16 mouse cellular contexts compared by ENCODE assay signal in the genomic region with DNA sequence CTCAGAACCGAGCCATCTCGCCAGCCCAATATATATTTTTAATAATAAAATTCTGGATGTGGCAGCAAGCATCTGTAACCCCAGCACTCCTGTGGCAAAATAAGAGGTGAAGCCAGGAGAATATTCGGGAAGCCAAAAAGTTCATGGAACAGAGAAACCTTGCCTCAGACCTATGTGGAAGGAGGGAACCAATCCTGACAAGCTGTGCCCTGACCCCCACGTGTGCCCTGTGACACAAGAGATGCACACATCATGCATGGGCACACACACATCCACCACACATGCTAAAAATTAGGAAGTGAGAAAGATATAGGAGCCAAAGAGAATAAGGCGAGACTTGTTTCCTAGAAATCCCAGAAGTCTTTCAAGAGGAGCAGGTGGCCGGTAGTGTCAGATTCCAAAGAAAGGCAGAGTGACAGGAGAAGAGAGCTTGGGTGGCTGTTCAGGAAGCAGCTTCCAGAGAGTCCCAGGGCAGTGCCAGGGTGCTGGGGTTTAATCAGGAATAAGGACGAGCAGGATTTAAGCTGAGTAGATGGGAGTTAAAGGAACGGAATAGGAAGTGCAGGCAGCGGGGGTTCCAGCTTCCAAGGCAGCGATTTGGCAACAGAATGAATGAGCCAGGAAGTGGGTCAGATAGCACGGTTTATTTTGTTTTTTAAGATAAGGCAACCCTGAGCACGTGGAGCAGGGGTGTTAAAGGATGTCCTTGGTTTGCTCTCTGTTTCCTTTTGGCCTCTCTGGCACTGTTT. TPM values are rescaled to one million over a fixed set of nuclear protein-coding genes. Genes with fewer than 3 reads are reported as not detected.
DNase-seq lines count a peak whose midpoint lies in the region; ATAC-seq and TF ChIP-seq lines count a peak whose summit lies in the region.
"Had no signal": no experiment of that assay in that cellular context is flagged by ENCODE, and none has a peak within 500 bp of the region (broad histone marks: within the 10 kb centered on the region; RNA-seq: fewer than 3 reads in every experiment).

No protein-coding gene starts in this region.

- H3K4me1 ChIP-seq in forebrain, embryonic 10.5 days, result peaks cover 38% of the 10 kb centered on the region
- H3K4me1 ChIP-seq in forebrain, embryonic 14.5 days (ENCODE audit: control insufficient read depth, insufficient read depth, low read length), result peaks cover 14% of the 10 kb centered on the region
- H3K4me1 ChIP-seq in liver, adult 2 months (ENCODE audit: control insufficient read depth, insufficient read depth, low read length), result peaks cover 3% of the 10 kb centered on the region; the same call in 1 of the 2 replicates
- H3K4me1 ChIP-seq in liver, postnatal 0 days (ENCODE audit: insufficient read depth), result no peaks in the 10 kb centered on the region; the same call in 1 of the 2 replicates
- H3K4me1 ChIP-seq in intestine, postnatal 0 days (replicated peaks; ENCODE audit: control insufficient read depth, insufficient read depth, low read length), result 0 out of 2 replicates have a peak, but pooled peaks cover 3% of the 10 kb centered on the region

- 0 out of 2 replicates have a peak overlapping the region, but pooled peaks have one; percentile 22 for H3K27ac ChIP-seq in forebrain, embryonic 10.5 days
- no peak overlapping the region for H3K27ac ChIP-seq in forebrain, embryonic 14.5 days (ENCODE audit: low read depth, low read length)
- H3K27ac ChIP-seq in liver, adult 2 months (replicated peaks; ENCODE audit: insufficient read depth, low read depth, low read length), result no peak overlapping the region
- H3K27ac ChIP-seq in liver, postnatal 0 days (ENCODE audit: low read depth), result no peak overlapping the region
- no peak overlapping the region for H3K27ac ChIP-seq in intestine, postnatal 0 days (ENCODE audit: low read depth, low read length)
- H3K27ac ChIP-seq: intestine, embryonic 15.5 days had no signal

- H3K9ac ChIP-seq in forebrain, embryonic 14.5 days (ENCODE audit: low read length), result no peak overlapping the region
- H3K9ac ChIP-seq in liver, adult 2 months (ENCODE audit: low read depth, low read length), result no peak overlapping the region
- H3K9ac ChIP-seq in liver, postnatal 0 days (replicated peaks), result no peak overlapping the region
- H3K9ac ChIP-seq in intestine, postnatal 0 days (ENCODE audit: low read depth, low read length), result no peak overlapping the region
- H3K9ac ChIP-seq: intestine, embryonic 15.5 days had no signal

- no peak overlapping the region for H3K4me2 ChIP-seq in forebrain, embryonic 14.5 days (ENCODE audit: low read length)
- no peak overlapping the region for H3K4me2 ChIP-seq in liver, postnatal 0 days (ENCODE audit: low read depth, low read length)
- H3K4me2 ChIP-seq in intestine, postnatal 0 days (replicated peaks; ENCODE audit: low read depth), result no peak overlapping the region
- H3K4me2 ChIP-seq: intestine, embryonic 15.5 days had no signal

- H3K4me3 ChIP-seq in forebrain, embryonic 10.5 days, result no peak overlapping the region
- H3K4me3 ChIP-seq in forebrain, embryonic 14.5 days (ENCODE audit: low read depth, low read length), result no peak overlapping the region
- H3K4me3 ChIP-seq in liver, adult 2 months (ENCODE audit: insufficient read depth, low read depth, low read length), result no peak overlapping the region
- no peak overlapping the region for H3K4me3 ChIP-seq in liver, postnatal 0 days (ENCODE audit: low read depth, low read length)
- H3K4me3 ChIP-seq in intestine, postnatal 0 days (ENCODE audit: low read depth, low read length), result no peak overlapping the region
- H3K4me3 ChIP-seq: intestine, embryonic 15.5 days had no signal

- no peak for TF ChIP-seq EP300 in liver, postnatal 0 days (IDR thresholded peaks at IDR 0.05; ENCODE audit: low read depth)

- H3K27me3 ChIP-seq in forebrain, embryonic 10.5 days (ENCODE audit: poor library complexity, severe bottlenecking), result no peaks in the 10 kb centered on the region
- no peaks in the 10 kb centered on the region for H3K27me3 ChIP-seq in forebrain, embryonic 14.5 days (replicated peaks; ENCODE audit: control insufficient read depth, insufficient read depth, low read length)
- H3K27me3 ChIP-seq in liver, adult 2 months (ENCODE audit: control insufficient read depth, insufficient read depth, low read length), result no peaks in the 10 kb centered on the region
- H3K27me3 ChIP-seq in liver, postnatal 0 days (ENCODE audit: insufficient read depth, low read length), result no peaks in the 10 kb centered on the region
- H3K27me3 ChIP-seq in intestine, postnatal 0 days (replicated peaks; ENCODE audit: control insufficient read depth, insufficient read depth, low read length), result no peaks in the 10 kb centered on the region
- H3K27me3 ChIP-seq: intestine, embryonic 15.5 days had no signal

- no peak for TF ChIP-seq POLR2A in liver, adult 2 months (IDR thresholded peaks at IDR 0.05; ENCODE audit: extremely low read depth, insufficient read depth, low read length)

- 54% methylated on average over 12 of the region's 12 CpGs for WGBS in forebrain, embryonic 10.5 days
- 55% methylated on average over 12 of the region's 12 CpGs for WGBS in forebrain, embryonic 14.5 days
- 38% methylated on average over 12 of the region's 12 CpGs for WGBS in liver, adult 2 months
- WGBS in liver, postnatal 0 days (ENCODE audit: insufficient replicate concordance), result 31% methylated on average over 12 of the region's 12 CpGs
- 46% methylated on average over 12 of the region's 12 CpGs for WGBS in intestine, postnatal 0 days

- H3K79me2 ChIP-seq in liver, adult 2 months (ENCODE audit: control insufficient read depth, insufficient read depth, low read length), result no peaks in the 10 kb centered on the region

- no peak for TF ChIP-seq CTCF in liver, adult 2 months (IDR thresholded peaks at IDR 0.05; ENCODE audit: low read depth, low read length)
- TF ChIP-seq CTCF in liver, postnatal 0 days (IDR thresholded peaks at IDR 0.05; ENCODE audit: low read depth), result no peak
- no peak for TF ChIP-seq CTCF in intestine, postnatal 0 days (IDR thresholded peaks at IDR 0.05; ENCODE audit: low read depth)

- no peak for ATAC-seq in forebrain, embryonic 14.5 days
- ATAC-seq in liver, postnatal 0 days, result no peak
- peak; percentile 68 for ATAC-seq in common myeloid progenitor, adult 5-6 weeks (replicated peaks; ENCODE audit: low read depth, poor library complexity, severe bottlenecking)
- ATAC-seq in intestine, postnatal 0 days, result no peak
- ATAC-seq: intestine, embryonic 15.5 days had no signal

- no peaks in the 10 kb centered on the region for H3K36me3 ChIP-seq in forebrain, embryonic 10.5 days (replicated peaks)
- H3K36me3 ChIP-seq in forebrain, embryonic 14.5 days (ENCODE audit: control insufficient read depth, insufficient read depth, low read length), result no peaks in the 10 kb centered on the region
- H3K36me3 ChIP-seq in liver, adult 2 months (ENCODE audit: control insufficient read depth, insufficient read depth, low read length), result no peaks in the 10 kb centered on the region
- no peaks in the 10 kb centered on the region for H3K36me3 ChIP-seq in liver, postnatal 0 days (replicated peaks; ENCODE audit: insufficient read depth, low read length)
- H3K36me3 ChIP-seq in intestine, postnatal 0 days (ENCODE audit: control insufficient read depth, insufficient read depth), result no peaks in the 10 kb centered on the region
- H3K36me3 ChIP-seq: G1E; intestine, embryonic 15.5 days had no signal

- DNase-seq in forebrain, embryonic 10.5 days (ENCODE audit: extremely low spot score, low spot score), result no peak
- no peak for DNase-seq in forebrain, embryonic 14.5 days (ENCODE audit: low spot score)
- peak; percentile 20 for DNase-seq in liver, adult 2 months (ENCODE audit: extremely low read depth, low read depth, low spot score)
- no peak for DNase-seq in liver, postnatal 0 days
- peak; percentile 63 to 66 for DNase-seq in heart, postnatal 10 days
- DNase-seq in retina, embryonic 14.5 days (ENCODE audit: low spot score), result no peak
- DNase-seq: cerebellum, postnatal 25 days had no signal

- intact Hi-C loops in heart, postnatal 10 days (cut with DNase I), result no loop called here

- H3K9me3 ChIP-seq in forebrain, embryonic 10.5 days, result no peaks in the 10 kb centered on the region
- no peaks in the 10 kb centered on the region for H3K9me3 ChIP-seq in forebrain, embryonic 14.5 days (replicated peaks; ENCODE audit: control insufficient read depth, low read length)
- H3K9me3 ChIP-seq in liver, postnatal 0 days (ENCODE audit: low read length), result no peaks in the 10 kb centered on the region
- H3K9me3 ChIP-seq in intestine, postnatal 0 days (ENCODE audit: control insufficient read depth), result no peaks in the 10 kb centered on the region
- H3K9me3 ChIP-seq: G1E; intestine, embryonic 15.5 days had no signal

RNA-seq across cellular contexts. Expression of gene Myh7, which starts 7.7 kb away (rescaled TPM):
- polyA plus RNA-seq in forebrain, embryonic 10.5 days (2016; fragmentation: Nextera tagmentation; extraction: Ambion mirVana), result 0.63 and 0.72 TPM in 2 replicates
- 5.4 and 6.5 TPM in 2 replicates for polyA plus RNA-seq in forebrain, embryonic 14.5 days (2014; fragmentation: Nextera tagmentation; extraction: Ambion mirVana)
- total RNA-seq in liver, adult 2 months (2014; rRNA removed), result 1.5 TPM in 1 of 2 replicates, not detected in the other
- polyA plus RNA-seq in liver, adult 2 months (2012; rRNA removed), result 0.02 TPM in 1 of 2 replicates, not detected in the other
- polyA plus RNA-seq in liver, postnatal 0 days (2015; fragmentation: Nextera tagmentation; extraction: Ambion mirVana), result 0.18 and 2.0 TPM in 2 replicates
- total RNA-seq in common myeloid progenitor, adult 5-6 weeks (2017), result not detected in 2 replicates
- total RNA-seq in heart, postnatal 10 days (2021), result 1,000 to 10,000 TPM; 1,842 to 1,858 TPM
- 3.9 and 5.6 TPM in 2 replicates for polyA plus RNA-seq in intestine, postnatal 0 days (2015; fragmentation: Nextera tagmentation; extraction: Ambion mirVana)
- total RNA-seq: megakaryocyte, adult 5-6 weeks had no signal

RNA-seq across cellular contexts. Expression of gene Ngdn, which starts 13.1 kb away (rescaled TPM):
- 102 and 104 TPM in 2 replicates for polyA plus RNA-seq in forebrain, embryonic 10.5 days (2016; fragmentation: Nextera tagmentation; extraction: Ambion mirVana)
- polyA plus RNA-seq in forebrain, embryonic 14.5 days (2014; fragmentation: Nextera tagmentation; extraction: Ambion mirVana), result 64.1 and 72.0 TPM in 2 replicates
- total RNA-seq in liver, adult 2 months (2014; rRNA removed), result 25.8 and 26.9 TPM in 2 replicates
- 6.9 and 8.1 TPM in 2 replicates for polyA plus RNA-seq in liver, adult 2 months (2012; rRNA removed)
- 30.6 and 32.0 TPM in 2 replicates for polyA plus RNA-seq in liver, postnatal 0 days (2015; fragmentation: Nextera tagmentation; extraction: Ambion mirVana)
- total RNA-seq in common myeloid progenitor, adult 5-6 weeks (2017), result 53.3 and 56.1 TPM in 2 replicates
- 10 to 100 TPM; 30.6 to 33.9 TPM for total RNA-seq in heart, postnatal 10 days (2021)
- polyA plus RNA-seq in intestine, postnatal 0 days (2015; fragmentation: Nextera tagmentation; extraction: Ambion mirVana), result 69.4 and 77.9 TPM in 2 replicates

RNA-seq across cellular contexts. Expression of gene Gm17428, which starts 25.4 kb away (rescaled TPM):
- polyA plus RNA-seq in forebrain, embryonic 10.5 days (2016; fragmentation: Nextera tagmentation; extraction: Ambion mirVana), result not detected in 2 replicates
- not detected in 2 replicates for polyA plus RNA-seq in forebrain, embryonic 14.5 days (2014; fragmentation: Nextera tagmentation; extraction: Ambion mirVana)
- not detected in 2 replicates for total RNA-seq in liver, adult 2 months (2014; rRNA removed)
- polyA plus RNA-seq in liver, adult 2 months (2012; rRNA removed), result not detected in 2 replicates
- polyA plus RNA-seq in liver, postnatal 0 days (2015; fragmentation: Nextera tagmentation; extraction: Ambion mirVana), result not detected in 2 replicates
- total RNA-seq in common myeloid progenitor, adult 5-6 weeks (2017), result not detected in 2 replicates
- not detected for total RNA-seq in heart, postnatal 10 days (2021)
- not detected in 2 replicates for polyA plus RNA-seq in intestine, postnatal 0 days (2015; fragmentation: Nextera tagmentation; extraction: Ambion mirVana)
- total RNA-seq: G1E; gastrocnemius, postnatal 4 days; layer of hippocampus, adult 18-20 months; left cerebral cortex, postnatal 25 days; megakaryocyte, adult 5-6 weeks had no signal
- polyA plus RNA-seq: G1E; intestine, embryonic 15.5 days; thymus, postnatal 0 days had no signal

RNA-seq across cellular contexts. Expression of gene Myh6, which starts 35.4 kb away (rescaled TPM):
- 0.38 and 0.41 TPM in 2 replicates for polyA plus RNA-seq in forebrain, embryonic 10.5 days (2016; fragmentation: Nextera tagmentation; extraction: Ambion mirVana)
- polyA plus RNA-seq in forebrain, embryonic 14.5 days (2014; fragmentation: Nextera tagmentation; extraction: Ambion mirVana), result 0.91 and 1.2 TPM in 2 replicates
- total RNA-seq in liver, adult 2 months (2014; rRNA removed), result 0.60 TPM in 1 of 2 replicates, not detected in the other
- 0.02 and 0.04 TPM in 2 replicates for polyA plus RNA-seq in liver, adult 2 months (2012; rRNA removed)
- polyA plus RNA-seq in liver, postnatal 0 days (2015; fragmentation: Nextera tagmentation; extraction: Ambion mirVana), result 0.36 TPM in 2 replicates
- total RNA-seq in common myeloid progenitor, adult 5-6 weeks (2017), result not detected in 2 replicates
- total RNA-seq in heart, postnatal 10 days (2021), result over 10,000 TPM; 20,580 to 20,870 TPM
- polyA plus RNA-seq in intestine, postnatal 0 days (2015; fragmentation: Nextera tagmentation; extraction: Ambion mirVana), result 0.53 TPM in 1 of 2 replicates, not detected in the other
- total RNA-seq: megakaryocyte, adult 5-6 weeks had no signal

Comparison
In these comparisons a context has a peak if more than half of its experiments do, and no peak if none do; other contexts are left out.
1. DNase-seq: peak in liver, adult 2 months (single experiment) and heart, postnatal 10 days (2 of 2); none in forebrain, embryonic 10.5 days (single experiment), forebrain, embryonic 14.5 days (single experiment), liver, postnatal 0 days (single experiment) and retina, embryonic 14.5 days (single experiment).